Mouse (Mus musculus) mouse trophoblast stem cell (cell line): Measurements from ENCODE around the gene Med24.
"Not testable (repeated sequence)": the region's sequence is repeated elsewhere in the genome, so short reads cannot be mapped to it uniquely, and the experiment has no call there.

ENCODE experiments used
- in situ Hi-C, 2 experiments: fragments of 300-500 bp; cut with MseI, MboI; formaldehyde crosslinking; loops; 2 replicates in 1 of 2; 3 replicates in 1 of 2; pipeline ENCODE4 v1.15.1; 2025

Med24 gene

DNA sequence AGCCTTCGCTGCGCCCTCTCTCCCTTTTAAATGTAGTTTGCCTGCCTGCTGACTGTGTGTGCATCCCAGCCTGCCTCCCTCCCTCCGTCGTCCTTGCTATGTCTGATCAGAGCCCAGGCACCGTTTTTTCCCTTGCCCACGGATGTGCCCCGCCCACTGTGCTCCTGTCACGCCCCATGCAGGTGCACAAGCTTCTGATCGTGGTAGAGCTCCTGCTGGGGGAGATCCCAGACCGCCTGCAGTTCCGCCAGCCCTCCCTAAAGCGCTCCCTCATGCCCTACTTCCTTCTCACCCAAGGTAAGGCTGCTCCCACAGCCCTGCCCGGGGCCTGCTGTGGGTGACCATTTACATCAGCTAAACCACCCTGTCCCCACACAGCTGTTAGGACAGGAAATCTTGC is 36.0 kb downstream of the Med24 start:
- in situ Hi-C loops: no loop called here

DNA sequence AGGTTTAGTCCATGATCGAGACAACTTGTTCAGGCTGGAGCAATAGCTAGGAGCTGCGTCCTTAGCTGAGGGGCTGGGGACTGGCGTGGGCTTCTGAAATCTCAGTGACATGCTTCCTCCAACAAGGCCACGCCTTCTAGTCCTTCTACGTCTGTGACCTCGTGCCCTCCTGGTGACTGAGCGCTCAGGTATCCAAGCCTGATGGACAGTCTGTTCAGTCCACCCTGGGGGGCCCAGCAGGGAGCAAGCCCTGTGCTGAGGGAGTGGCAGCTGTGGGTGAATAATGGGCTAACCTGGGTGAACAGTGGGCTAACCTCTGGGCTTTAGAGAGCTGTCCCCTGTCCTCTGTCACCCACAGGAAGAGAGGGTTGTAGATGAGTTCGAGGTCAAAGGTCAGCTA is 41.2 kb downstream of the Med24 start:
- in situ Hi-C loops: no loop called here

DNA sequence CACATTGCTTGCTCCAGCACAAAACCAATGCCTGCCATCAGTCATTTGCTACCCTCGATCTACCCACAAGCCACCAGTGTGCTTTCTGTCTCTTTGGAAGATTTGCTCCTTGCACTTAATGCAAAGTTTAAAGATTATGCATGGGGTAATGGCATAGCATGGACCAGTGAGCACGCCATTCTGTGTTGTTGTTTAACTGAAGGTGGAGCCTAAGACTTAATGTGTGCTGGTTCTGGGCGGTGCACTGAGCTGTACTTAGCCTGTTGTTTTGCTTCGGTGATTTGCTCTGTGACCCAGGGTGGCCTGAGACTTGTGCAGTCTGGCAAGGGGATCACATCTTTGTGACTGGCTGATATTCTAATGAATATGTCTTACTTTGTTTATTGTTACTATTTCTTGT is 42.3 kb downstream of the Med24 start:
- in situ Hi-C loops: no loop called here

DNA sequence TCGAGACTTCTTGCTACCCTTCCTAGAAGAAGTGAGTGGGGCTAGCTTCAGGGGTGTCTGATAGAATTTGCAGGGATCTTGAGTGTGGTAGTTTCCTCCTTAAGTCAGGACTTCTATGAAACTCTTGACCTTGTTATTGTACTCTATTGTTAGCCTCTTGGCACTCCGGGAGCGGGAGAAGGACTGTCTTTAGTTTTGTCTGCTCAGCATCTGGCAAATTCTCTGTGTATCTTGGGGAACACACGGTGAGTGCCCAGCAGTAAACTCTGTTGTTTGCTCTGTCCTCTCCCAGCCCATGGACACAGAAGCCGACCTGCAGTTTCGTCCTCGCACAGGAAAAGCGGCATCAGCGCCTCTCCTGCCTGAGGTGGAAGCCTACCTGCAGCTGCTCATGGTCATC is 43.6 kb downstream of the Med24 start:
- in situ Hi-C loops: no loop called here

DNA sequence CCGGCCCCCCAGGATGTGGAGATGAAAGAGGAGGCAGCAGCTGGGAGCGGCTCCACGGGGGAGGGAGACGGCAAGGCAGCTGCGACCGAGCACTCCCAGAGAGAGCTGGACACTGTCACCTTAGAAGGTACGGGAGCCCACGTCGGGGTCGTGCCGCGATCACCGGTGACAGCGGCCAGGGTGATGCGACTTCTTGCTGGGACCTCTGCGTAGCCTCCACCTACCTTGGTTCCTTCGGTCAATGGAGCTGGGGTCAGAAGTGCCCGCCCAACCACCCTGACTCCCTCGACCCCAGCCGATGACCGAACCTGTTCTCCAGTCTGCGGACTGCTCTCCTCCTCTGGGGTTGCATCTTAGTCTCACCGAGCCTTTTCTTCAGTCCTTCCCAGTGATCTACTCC is 46.4 kb downstream of the Med24 start:
- in situ Hi-C loops: no loop called here

DNA sequence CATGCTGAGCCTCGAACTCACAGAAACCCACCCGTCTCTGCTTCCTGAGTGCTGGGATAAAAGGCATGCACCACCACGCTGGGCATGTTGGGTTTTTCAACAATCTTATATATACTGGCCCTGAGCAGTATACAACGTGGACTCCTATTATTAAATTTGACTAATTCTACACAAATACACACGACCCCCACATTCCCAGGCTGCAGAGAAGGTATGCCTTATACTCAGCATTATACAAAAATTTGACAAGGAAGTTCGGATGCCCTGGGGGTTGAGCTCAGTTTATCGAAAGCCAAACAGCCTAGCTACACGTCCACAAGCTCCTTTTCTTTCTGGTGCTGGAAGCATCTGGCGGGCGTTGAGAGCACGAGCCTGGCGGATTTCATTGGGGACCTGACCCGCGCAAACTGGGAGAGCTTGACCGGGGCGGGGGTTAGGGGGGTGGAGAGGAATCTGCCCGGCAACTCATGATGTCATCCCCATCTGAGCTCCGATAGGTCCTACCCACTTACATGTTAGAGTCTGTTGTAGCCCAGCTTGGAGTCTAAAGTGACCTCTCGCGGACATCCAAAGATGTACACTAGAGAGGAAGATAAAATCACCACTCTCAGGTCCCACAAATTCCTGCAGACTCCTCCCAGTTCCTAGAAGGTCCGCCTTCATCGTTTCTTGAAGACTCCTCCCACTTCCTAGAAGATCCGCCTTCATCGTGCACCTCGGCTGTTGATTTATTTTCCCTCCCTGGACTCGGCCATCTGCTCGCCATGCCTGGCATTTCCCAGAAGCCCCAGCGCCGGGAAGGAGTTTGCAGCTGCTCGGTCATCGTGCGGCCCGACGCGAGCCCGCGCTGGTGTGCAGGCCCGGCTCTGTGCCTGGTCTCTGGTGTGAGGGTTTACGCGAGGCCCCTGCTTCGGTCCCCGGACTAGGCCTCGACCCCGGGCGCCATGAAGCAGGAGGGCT is 47.2 kb downstream of the Med24 start, which contains the start of gene Psmd3:
TSS of gene Psmd3 (plus strand) at position 769 of the 960 bp plus-strand sequence.
- in situ Hi-C loops: no loop called here

DNA sequence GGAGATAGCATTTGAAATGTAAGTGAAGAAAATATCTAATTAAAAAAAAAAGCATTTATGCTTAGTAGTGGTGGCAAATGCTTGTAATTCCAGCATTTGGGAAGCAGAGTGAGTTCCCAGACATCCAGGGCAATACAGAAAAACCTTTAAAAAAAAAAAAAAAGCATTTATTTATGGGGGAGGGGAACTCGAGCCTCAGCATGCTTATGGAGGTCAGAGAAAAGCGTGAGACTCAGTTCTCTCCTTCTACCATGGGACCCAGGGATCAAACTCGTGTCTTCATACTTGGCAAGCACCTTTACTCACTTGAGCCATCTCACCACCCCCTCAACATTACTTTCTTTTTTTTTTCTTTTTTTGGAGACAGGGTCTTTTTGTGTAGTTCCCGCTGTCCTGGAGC is 48.0 kb downstream of the Med24 start:
- in situ Hi-C loops: no loop called here

DNA sequence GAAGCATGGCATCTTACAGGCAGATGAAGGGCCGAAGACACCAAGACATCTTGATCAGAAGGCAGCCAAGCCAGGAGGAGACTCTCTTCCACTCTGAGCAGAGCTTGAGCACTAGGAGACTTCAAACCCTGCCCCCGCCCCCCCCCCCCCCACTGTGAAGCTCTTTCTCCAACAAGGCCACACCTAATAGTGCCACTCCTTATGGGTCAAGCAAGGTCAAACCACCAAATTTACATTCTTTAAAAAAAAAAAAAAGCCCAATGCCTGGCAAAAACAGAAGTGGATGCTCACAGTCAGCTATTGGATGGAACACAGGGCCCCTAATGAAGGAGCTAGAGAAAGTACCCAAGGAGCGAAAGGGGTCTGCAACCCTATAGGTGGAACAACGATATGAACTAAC is 48.6 kb downstream of the Med24 start:
- in situ Hi-C loops: not testable (repeated sequence)

DNA sequence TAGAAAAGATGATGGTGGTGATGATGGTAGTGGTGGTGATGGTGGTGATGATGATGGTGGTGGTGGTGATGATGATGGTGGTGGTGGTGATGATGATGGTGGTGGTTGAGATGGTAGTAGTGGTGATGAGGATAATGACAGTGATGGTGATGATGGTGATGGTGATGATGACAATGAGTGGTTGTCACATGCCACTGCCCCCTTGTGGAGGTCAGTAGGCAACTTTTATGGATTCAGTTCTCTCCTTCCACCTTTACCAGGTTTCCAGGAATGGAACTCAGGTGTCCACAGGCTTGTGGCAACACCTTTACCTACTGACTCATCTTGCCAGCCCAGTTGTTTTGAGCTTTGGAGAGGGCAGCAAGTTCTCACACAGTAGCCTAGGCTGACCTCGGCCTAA is 49.2 kb downstream of the Med24 start:
- in situ Hi-C loops: no loop called here

DNA sequence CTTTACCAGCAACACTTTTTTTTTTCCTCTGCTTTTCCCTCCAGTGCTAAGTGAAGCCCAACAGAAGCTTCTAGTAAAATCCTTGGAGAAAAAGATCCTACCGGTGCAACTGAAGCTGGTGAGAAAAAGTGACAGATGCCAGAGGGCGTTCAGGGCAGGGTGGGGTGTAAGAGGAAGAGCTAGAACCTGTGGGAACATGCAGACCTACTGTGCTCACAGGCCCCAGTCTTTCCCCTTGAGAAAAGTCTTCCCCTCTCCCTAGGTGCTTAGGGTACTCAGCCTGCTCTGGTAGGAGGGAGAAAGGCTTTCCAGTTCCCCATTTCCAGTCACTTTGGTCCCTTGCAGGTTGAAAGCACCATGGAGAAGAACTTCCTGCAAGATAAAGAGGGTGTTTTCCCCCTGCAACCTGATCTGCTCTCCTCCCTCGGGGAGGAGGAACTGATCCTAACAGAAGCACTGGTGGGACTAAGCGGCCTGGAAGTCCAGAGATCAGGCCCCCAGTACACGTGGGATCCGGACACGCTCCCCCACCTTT is 53.3 kb downstream of the Med24 start:
- in situ Hi-C loops: no loop called here

DNA sequence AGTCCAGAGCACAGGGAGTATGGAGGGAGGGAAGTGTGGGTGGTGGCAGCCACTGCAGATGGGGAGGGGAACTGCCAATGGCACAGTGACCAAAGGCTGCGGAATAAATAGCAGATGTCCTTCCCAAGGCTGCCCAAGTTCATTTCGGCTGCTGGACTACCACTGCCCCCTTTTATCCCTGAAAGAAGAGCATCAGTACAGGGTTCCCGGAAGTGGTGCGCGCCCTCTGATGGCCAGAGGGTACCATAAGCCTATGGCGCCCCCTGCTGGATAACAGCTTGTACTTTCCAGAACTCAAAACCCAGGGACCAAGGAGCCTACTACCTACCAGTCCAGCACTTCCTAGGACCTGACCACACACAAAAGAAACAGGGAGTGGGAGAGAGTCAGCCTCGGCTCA is 56.1 kb downstream of the Med24 start:
- in situ Hi-C loops: not testable (repeated sequence)

DNA sequence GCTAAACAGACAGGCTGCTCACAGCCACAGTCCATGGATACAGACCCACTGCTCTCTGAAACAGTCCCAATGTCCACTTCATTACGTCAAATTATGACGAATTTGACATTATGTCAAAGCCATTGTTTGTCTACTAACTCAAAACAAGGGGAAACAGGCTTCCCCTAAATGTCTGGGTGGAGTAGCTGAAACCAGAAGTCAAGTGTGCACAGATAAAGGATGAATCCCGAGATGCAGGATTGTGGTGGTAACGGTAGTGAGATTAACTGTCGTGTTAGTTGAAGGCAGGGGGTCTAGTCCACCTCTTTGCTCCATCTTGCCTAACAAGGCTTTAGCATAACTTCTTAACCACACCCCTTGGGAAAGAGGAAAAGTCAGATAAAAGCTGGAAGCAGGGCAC is 56.8 kb downstream of the Med24 start:
- in situ Hi-C loops: no loop called here

DNA sequence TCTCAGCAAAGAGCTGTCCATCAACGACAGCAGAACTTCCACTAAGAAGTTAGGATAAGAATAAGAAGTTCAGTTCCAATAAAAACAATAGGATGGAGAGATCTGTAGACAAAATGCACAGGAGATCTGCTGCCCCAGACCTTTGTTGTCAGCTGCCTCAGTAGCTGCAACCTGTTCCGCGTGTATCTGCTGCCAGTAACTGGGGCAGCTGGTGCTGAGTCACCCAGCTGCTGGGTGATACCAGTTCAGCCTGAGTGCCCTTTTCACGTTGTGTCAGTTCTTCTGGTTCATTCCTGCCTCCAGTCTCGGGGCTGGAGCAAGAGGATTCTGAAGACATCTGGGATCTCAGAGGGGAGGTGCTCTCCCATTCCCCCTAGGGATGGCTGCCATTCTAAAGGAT is 57.4 kb downstream of the Med24 start:
- in situ Hi-C loops: no loop called here

DNA sequence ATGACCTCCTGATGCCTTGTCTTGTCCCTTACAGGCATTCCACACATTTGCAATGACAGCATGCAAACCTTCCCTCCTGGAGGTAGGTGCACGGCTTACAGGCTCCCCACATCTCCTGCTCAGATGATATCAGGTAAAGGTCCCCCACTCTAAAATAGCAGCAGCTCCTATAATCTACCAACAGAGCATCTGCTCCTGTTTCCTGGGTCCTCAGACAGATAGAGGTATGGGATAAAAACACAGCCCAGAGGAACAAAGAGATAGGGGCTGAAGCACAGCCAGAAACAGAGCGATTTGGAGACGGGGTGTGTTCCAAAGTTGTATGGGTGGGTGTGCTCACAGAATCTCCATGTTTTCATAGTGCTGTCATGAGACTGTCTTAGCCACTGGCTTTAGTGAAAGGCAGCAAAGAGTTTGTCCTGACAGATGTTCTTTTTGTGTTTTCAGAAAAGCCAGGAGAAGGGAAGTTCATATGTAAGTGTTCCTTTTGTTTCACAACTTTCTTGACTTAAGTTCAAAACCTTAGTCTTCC is 57.9 kb downstream of the Med24 start:
- in situ Hi-C loops: no loop called here

DNA sequence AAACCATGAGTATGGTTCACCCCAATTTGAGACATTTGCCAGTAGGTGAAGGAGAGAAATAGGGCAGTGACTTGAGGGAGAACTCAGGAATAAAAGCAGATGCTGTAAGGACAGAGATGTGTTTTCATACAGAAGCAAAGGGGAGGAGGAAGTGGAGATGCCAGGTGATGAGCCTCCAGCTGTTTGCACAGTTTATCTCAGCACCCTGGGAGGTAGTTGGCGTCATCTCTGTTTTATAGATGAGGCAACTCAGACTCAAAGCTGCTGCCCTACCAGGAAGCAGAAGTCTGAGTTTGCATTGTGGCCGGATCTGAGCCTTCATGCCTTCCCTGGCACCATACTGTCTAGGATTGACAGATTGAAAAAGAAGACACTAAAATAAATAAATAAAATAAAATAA is 60.3 kb downstream of the Med24 start:
- in situ Hi-C loops: no loop called here

DNA sequence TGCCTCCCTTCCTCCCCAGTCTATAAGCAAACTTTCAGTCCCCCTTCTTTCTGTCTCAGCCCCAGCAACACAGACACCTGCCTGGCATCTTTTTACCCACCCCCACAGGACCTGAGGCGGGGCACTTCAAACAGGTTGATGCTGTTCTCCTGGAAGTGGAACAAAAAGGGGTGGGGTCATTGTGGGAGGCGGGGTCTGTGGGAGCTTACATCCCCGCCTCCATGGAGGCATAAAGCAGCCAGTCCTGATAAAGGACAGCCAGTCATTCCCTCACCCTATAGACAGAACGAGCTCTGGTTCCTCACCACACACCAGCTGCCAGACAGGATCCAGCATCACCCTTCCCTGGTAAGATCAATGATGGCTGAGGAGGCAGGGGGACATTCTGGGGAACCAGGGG is 65.1 kb downstream of the Med24 start, which contains the start of gene Gsdma:
TSS of gene Gsdma (plus strand) at position 261 of the 400 bp plus-strand sequence.
- in situ Hi-C loops: loop anchor here in 1 of 2 experiments (5.0 kb wide), 1 partner anchor 57 kb away; no protein-coding TSS in a partner anchor

DNA sequence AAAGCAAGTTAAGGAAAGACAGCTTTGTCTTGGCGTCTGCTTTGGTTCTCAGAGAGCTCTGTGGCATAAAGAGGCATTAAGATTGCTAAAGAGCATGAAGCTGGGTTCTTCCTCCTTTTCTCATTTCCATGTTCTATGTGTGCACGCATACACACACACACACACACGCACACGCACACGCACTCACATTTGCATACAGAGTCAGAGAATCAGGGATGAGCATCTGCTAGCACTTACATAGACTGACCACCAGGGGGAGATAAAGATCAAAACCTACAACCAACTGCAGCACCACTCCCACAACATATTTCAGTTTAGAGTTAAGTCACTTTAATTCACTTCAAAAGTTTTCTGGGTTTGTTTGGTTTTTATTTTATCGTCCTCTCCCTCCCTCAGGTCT is 68.7 kb downstream of the Med24 start:
- in situ Hi-C loops: loop anchor here in 1 of 2 experiments (5.0 kb wide), 1 partner anchor 53 kb away; no protein-coding TSS in a partner anchor

DNA sequence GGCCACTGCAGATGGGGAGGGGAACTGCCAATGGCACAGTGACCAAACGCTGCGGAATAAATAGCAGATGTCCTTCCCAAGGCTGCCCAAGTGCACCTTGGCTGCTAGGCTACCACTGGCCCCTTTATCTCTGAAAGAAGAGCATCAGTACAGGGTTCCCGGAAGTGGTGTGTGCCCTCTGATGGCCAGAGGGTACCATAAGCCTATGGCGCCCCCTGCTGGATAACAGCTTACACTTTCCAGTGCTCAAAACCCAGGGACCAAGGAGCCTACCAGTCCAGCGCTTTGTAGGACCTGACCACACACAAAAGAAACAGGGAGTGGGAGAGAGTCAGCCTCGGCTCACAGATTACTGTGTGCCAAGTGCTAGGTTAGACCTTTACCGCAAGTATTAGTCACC is 74.2 kb downstream of the Med24 start:
- in situ Hi-C loops: loop anchor here in 1 of 2 experiments (10.0 kb wide), 1 partner anchor 50 kb away; no protein-coding TSS in a partner anchor
